14 mouse cellular contexts compared by ENCODE assay signal in genomic region chr4:78077499-78077898, GRCm38 (mm10).
"Had no signal": no experiment of that assay in that cellular context is flagged by ENCODE, and none has a peak within 500 bp of the region (broad histone marks: within the 10 kb centered on the region; RNA-seq: fewer than 3 reads in every experiment).

No protein-coding gene starts in this region.

- H3K4me2 ChIP-seq: kidney, embryonic 15.5 days; liver, embryonic 11.5 days; liver, embryonic 15.5 days; neural tube, embryonic 12.5 days had no signal

- DNase-seq: kidney, adult 18-20 months; kidney, postnatal 14 days; lung, adult 2 months; lung, postnatal 36 days; thymus, adult 2 months; thymus, postnatal 25 days had no signal

- H3K36me3 ChIP-seq: kidney, embryonic 15.5 days; limb, embryonic 10.5 days; liver, embryonic 15.5 days; neural tube, embryonic 12.5 days had no signal

- H3K4me3 ChIP-seq: kidney, embryonic 15.5 days; left cerebral cortex, adult 2 months; limb, embryonic 10.5 days; liver, embryonic 15.5 days; neural tube, embryonic 12.5 days had no signal

- H3K4me1 ChIP-seq: kidney, embryonic 15.5 days; limb, embryonic 10.5 days; liver, embryonic 15.5 days; neural tube, embryonic 12.5 days had no signal

- H3K27ac ChIP-seq: kidney, embryonic 15.5 days; left cerebral cortex, adult 2 months; limb, embryonic 10.5 days; liver, embryonic 15.5 days; neural tube, embryonic 12.5 days; stomach, postnatal 0 days had no signal

- H3K9me3 ChIP-seq: kidney, embryonic 15.5 days; limb, embryonic 10.5 days; liver, embryonic 15.5 days; neural tube, embryonic 12.5 days had no signal

- H3K27me3 ChIP-seq: kidney, embryonic 15.5 days; liver, embryonic 15.5 days; neural tube, embryonic 12.5 days had no signal

- ATAC-seq: lung, postnatal 0 days had no signal

- H3K9ac ChIP-seq: kidney, embryonic 15.5 days; liver, embryonic 15.5 days; neural tube, embryonic 12.5 days had no signal
